Mouse (Mus musculus) adrenal gland, adult 2 months (tissue): ENCODE measurements around the gene Nubpl. TPM values are rescaled to one million over a fixed set of nuclear protein-coding genes. Genes with fewer than 3 reads are reported as not detected.
A peak's percentile ranks its signal among the peaks of the same experiment; 100 is the strongest.

Experiments
- DNase-seq: peaks from one replicate; pipeline ENCODE4 v3.0.0; 2021
- polyA plus RNA-seq: library from polyadenylated mRNA; depleted of rRNA; stranded (reverse); fragments of >200 nt; gene quantifications from 2 replicates; pipeline ENCODE4 v1.2.3, GENCODE M21; 2012
- total RNA-seq, 2 experiments: library from RNA; stranded (reverse); gene quantifications; 2 replicates each; pipeline ENCODE4 v1.2.3; 2021

Nubpl gene
- total and polyA plus RNA-seq, 3 experiments, result 4.8 to 10.5 (median 9.5) TPM

DNA sequence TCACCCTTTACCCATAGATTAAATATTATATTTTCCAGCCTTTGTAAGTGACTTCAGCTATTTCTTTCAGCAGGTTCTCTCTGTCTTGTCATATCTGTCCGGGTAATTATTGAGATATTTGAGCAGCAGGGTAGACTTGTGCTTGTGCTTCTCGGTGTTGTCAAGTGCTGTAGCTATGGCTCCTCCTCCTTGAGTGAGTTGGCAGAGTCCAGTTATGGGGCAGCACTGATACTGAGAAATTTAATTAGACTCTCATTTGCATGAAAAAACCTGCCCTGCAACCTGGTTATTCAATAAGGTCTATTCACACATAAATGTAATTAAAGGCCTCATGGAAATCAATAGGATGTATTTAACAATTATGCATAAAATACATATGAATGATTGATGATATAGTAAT is 145.2 kb downstream of the Nubpl start:
- no peak for DNase-seq

DNA sequence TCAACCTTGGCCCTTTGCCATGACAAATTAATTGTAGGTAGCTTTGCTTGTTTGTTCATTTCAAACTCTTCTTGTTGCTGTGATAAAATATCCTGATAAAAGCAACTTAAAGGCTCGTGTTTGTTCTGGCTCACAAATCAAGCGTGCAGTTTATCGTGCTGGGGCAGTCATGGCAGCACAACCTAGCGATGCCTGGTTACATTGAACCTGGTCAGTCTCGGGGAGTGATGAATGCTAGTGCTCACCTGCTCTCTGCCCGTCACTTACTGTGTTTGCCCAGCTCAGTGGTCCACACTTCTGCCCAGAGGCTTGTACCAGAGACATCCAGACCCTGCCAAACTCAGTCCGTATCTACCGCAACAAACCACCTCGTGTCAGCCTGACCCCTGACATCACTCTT is 149.9 kb downstream of the Nubpl start:
- DNase-seq, result no peak

DNA sequence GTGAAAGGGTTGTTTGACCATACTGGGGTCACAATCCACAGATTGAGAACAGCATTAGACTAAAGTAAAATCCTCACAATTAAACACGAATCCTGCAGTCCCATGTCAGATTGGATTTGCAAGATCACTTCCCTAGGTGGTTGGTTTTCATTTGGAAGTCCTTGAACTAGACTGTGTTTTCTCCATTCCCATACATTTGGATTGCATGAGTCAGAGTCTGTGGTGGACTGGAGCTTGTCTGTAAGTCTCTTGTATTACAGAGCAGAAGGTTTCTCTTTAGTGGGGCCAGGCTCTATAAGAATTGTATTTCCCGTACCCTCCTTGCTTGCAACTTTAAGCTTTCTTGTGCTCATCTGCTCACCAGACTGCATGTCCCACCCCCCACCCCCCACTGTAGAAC is 151.0 kb downstream of the Nubpl start:
- DNase-seq, result no peak

DNA sequence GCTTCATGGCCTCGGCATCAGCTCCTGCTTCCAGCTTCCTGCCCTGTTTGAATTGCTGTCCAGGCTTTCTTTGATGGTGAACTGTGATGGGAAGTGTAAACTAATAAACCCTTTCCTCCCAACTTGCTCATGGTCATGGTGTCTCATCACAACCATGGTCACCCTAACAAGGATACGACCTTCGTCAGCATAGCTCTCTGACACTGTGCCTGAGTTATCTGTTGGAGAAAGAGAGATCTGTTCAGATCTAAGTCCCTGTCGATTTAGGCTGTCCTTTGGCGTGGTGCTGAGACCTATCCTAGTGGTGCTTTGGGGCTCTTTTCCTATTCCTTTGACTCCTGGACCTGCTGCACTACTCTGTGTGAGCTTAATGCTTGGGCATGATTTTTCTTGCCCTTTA is 156.6 kb downstream of the Nubpl start:
- DNase-seq, result peak; percentile 29

DNA sequence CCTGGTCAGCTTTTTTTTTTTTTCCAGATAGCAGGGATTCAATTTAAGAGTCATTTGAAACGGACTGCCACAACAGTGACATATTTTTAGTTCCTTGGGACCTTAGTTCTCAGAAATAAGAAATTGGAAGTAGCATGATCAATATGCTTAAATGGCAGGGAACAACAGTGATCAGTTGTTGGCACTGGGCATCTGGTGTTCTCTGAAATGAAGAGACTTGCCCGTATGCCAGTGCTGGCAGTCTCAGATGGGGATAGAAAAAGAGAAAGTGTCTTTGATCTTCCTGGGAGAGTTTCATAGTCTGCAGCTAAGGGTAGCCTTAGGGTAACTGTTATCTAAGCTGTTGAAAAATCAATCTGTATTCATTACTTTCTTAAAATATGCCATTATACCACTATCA is 170.6 kb downstream of the Nubpl start:
- DNase-seq, result no peak

DNA sequence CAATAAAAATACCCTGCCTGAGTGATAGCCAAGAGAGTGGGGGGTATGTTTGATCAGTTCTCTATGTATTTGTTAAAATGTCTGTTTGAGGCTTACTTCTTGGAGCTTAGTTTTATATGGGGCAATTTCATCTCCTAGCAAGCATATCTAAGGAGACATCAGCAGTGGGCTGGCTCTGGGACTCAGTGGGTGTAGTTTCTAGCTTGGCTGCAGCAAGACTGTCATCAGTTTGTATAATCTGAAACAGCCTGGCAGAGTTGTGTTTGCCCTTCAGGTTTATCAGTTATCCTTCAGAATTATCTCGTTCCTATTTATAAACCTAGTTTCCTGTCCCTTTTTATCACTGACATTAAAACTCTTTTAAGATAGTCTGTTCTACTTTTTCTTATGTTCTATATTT is 175.3 kb downstream of the Nubpl start:
- DNase-seq, result peak; percentile 27

DNA sequence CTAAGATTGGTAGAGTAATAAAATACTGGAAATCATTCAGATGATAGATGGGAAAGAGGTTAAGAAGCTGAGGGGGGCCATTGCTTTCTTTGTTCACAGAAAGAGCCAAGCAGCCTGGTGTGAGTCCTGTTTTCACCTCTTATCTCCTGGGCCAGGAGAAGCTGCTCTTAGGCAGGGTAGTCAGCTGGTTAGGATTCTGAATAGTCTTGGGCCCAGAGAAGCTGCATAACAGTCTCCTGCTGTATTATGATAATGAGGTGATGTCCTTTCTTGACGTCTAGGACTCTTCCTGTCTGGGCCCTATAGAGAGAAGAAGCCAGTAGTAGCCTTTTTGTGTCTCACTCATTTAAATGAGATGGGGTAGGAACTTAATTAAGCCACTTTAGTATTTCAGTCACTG is 178.8 kb downstream of the Nubpl start:
- DNase-seq, result no peak

DNA sequence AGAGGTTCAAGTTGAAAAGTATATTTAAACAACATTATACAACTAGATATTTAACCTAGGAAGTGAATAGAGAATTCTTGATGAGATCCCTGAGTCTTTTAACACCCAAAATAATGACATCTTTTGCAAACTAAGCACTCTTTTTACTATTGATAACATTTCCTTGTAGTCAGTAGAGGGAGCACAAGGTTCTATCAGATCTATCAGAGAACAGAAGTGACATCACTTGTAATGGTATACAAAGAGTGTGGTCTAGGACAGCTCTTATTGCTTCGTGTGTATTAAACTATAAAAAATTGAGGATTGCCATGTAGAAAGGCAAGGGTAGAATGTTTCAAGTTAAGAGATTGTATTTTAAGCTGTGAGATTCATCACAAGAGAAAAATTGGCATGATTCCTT is 183.7 kb downstream of the Nubpl start:
- DNase-seq, result no peak

DNA sequence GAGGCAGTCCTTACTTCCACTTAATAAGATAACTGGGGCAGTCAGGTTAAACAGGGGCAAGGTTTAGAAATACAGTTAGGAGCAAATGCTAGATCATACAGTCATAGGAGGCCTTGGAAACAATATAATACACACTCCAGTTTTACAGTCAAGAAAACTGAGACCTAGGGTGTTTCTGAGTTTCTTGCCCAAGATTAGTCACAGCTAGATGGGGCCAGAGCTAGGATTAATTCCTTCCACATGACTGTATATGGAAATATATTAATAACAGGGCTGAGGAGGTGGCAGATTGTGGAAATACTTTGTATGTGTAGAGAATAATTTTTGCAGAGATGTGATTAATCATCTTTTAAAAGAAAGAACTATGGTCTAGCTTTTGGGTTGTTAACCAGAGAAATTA is 186.9 kb downstream of the Nubpl start:
- DNase-seq, result no peak

DNA sequence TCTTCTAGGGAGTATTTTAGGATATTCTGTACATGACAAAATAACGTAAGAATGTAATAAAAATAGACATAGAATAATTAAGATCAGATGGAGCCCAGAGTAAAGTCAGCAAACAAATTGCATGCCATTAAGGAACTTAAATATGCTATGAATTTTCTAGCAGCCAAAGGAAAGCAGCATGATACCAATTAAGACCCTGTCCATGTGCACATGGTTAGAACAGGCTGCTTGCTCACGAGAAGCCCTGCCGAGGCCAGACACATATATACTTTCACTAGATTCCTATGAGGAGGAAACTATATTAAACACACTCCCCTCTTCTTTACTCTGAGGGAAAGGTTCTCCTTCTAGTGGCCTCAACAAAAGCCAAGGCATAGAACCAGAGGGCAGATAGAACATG is 189.3 kb downstream of the Nubpl start:
- DNase-seq, result no peak

DNA sequence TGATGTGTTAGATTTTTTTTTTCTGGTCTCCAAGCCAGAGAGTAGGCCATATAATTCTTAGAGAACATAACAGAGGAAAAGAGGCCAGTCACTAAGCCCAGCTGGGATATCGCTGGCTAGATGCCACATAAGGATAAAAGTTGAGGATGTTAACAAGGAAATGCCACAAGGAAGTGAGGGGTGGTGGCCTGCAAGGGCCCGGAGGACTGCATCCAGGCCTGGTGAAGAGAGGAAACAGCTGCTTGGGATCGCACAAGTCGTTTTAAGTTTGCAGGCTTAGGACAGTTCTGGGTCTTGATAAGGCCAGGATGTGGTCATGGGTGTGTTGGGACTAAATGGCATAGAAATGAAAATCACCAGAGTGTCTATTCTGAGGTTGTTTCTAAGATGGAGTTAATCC is 191.0 kb downstream of the Nubpl start:
- peak; percentile 39 for DNase-seq

DNA sequence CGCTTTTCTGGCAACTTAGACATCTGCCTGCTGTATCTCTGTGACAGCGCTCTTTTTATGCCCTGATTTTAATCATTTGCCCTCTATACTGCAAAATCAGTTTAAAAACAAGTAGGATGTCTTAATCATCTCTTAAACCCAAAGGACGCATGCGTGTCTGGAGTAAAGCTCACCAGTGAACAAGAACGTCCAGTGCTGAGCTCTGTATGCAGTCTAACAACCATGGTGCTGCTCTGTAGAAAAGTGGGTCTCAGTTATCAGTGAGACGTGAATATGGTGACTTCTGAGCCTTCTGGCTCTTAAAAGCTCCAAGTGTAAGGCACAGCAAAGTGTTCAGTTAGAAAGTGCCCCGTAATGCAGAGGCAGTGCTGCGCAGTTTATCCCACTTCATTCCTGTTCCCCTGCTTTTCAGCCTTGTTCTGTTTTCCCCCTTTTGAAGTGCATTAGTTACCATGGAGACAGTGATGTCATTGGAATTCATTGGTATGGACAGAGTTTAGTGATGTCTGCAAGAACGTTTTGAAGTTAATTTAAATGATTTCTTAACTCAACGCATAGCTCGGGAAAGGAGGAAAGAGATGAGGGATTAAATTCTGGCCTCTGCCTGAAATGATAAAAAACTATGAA is 191.5 kb downstream of the Nubpl start:
- DNase-seq, result no peak

DNA sequence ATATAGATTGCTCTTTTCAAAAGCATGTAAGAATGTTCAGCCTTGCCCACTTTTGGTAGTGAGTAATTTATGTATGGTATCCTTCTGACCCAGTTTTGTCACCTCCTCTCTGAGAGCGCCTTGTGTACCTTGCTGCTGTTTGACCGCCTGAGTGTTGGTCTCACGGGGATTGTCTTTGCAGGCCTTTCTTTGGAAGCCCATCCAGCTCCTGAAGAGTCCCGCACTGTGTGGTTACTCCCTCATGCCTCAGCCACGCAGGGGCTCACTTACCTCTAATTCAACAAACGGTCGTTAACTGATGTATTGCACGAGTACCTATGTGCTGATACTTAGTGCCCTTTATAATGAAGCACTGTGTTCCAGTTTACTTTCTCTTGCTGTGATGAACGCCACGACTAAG is 192.1 kb downstream of the Nubpl start:
- no peak for DNase-seq

DNA sequence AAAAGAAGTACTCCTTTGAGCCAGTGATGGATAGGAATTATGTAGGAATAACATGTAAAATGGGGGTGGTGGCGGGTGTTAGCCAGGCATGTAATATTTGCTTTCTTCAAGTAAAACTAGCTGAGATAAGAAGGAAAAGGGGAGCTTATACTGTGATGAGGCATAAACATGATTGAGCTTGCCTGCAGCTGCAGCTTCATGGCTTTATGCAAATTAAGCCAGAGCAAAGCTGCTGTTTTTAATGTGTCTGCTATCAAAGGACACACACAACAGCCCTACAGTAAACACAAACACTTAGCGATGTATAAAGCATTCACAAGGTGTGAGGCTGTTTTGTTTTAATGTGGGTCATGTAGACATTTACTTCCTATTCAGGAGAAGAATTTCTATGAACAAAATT is 196.4 kb downstream of the Nubpl start:
- DNase-seq, result no peak

DNA sequence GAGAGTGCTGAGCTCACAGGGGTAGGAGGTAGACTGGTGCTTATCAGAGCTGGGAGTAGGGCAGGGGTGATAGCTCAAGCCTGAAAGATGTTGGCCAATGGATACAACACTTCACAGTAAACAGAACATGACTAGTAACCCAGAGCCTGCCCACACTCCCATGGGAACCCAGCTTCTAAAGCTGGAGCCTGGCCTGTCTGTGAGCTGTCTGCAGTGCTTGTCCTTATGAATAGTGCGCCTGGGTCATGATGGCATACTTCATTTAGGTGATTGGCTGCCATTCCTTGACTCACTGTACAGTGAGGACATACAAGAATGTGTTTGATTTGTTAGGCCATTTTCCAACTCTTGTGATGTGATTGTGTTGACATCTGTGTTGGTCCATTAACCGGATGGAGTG is 200.5 kb downstream of the Nubpl start:
- DNase-seq, result no peak

DNA sequence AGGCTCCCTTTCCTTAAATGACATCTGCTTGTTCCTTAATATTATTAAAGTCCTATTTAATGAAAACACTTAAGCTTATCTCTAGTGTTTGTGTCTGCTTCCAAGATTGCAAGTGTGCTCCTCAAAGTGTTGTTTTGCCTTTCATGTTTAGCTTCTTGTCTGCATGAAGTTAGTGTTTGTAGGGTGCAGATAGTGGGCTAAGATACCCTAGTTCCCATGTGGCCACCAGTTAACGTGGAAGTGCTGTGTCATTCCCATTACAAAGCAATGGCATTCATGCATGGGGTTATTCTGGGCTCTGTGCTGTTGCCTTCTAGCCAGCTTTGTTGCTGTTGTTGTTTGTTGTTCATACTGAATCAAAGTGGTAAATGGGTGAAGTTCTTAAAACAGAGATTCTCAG is 201.1 kb downstream of the Nubpl start:
- DNase-seq, result no peak

DNA sequence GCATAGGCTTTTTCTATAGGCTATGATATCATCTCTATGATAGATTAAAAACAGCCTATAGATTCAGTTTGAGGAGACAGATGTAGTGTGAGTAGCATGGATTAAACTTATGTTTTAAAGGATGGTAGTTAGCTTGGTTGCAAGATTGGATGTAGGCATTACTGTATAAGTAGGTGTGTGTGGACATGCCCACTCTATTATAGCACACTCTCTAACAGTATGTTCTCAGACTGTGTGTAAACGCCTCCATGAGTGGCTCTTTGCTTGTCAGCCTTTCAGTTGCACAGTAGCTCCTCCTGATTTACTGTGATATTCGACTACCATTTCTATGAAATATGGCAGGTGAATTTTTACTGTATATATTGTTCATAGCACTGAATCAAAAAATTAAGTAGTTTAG is 205.4 kb downstream of the Nubpl start:
- no peak for DNase-seq

DNA sequence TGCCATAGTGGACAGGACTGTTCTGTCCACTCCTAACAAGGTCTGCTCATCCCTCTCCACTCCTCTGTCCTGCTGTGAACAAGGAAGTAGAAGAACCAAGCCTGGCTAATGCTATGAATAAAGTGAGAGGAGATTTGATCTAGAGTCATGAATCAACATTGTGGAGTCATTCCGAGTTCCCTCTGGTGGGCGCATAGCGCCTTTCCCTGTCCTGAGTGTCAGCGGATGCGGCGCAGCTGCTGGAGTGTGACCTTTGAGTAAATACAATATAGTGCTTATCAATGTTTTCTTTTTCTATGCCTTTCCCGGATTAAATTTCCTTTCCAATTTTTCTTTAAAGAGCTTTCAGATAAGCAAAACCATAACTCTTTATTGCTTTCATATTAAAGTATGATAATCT is 208.8 kb downstream of the Nubpl start:
- no peak for DNase-seq

DNA sequence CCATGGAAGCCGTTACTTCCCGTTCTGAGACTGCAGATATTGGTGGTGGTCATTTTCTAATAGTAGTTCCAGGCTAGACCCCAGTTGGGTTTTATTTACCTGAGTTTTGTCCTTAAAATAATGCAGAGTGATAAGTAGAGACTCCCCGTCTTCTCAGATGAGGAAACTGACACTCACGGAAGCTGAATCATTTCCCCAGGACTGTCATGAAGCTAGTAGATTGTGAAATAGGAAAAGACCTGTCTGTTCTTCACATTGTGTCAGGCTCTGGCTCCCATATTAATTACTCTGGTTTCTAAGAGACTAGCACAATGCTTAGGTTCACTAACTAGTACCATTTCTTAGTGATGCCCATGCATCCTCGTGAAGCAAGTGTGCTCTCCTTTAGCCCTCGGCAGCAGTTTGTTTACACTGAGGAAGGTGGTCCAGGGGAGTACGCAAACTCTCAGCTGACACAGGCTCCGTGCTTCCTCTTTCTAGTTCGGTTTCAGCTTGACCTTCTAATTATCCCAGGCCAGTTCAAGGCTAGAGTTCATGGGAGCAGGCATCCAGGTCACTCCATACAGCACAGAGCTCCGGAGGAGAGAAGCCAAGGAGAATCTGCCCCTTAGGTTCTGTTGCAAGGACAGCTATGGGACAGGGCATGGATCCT is 209.9 kb downstream of the Nubpl start:
- DNase-seq, result no peak

DNA sequence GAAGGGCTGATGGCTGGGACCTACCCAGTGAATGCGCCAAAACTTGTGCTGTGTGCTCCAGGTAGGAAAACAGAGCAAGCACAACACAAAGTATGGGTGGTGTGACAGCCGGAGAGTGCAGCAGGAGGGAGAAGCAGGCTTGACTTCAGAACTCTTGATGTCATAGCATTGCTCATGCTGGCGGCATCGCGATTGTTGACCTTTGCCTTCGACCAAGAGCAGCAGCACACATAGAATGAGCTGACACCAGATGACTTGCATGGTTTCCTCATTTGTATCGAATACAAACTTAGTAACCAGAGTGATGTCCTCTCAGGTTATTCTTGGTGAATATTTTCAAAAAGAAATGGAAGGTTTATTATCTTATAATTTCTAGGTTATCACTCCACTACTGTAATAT is 211.1 kb downstream of the Nubpl start:
- DNase-seq, result no peak

DNA sequence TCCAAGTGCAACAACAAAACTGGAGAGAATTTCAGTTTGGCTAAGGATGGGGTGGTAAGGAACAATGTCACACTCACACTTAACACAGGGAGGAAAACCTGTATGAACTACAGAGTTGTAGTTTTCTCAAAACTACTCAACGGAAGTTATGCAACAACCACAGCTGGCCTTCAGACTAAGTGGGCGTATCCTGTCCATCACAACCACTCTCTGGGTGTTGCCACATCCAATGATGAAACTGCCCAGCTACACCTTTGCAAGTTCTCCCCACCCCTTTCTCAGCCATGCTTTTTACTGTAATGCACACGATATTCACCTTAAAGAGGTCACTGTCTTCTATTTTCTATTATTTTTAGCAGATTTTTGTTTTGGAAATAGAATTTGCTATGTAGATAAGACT is 217.3 kb downstream of the Nubpl start:
- DNase-seq, result no peak

DNA sequence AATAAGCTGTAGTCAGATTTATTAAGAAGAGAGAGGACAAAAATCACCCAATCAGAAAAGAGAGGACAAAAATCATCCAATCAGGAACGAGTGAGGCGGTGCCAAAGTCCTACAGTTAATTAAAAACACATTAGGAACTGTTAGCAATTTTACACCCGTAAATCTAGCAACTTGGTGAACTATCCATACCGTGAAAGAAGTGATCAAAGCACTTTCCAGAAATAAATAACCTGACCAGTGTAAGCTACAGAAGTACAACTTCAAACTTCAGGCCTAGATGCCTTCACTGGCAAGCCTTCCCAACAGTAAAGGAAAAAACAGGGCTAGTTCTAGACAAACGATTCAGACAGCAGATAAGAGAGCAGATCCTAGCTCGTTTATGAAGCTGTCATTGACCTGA is 220.1 kb downstream of the Nubpl start:
- no peak for DNase-seq

DNA sequence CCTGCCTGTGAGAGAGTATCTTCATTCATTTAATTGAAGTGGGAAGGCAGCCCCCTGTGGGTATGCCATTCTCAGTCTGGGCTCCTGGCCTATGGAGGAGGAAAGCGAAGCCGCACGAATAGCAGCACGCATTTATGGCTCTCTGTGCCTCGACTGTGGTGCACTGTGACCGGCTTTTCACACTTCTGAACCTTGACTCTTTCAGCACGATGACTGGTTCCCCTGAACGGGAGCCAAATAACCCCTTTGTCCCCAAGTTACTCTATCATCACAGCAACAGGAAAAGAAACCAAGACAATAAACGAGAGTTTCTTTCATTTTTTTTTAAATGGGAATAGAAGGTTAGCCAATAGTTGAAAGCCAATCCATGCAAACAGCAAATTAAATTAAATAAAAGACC is 220.9 kb downstream of the Nubpl start:
- DNase-seq, result no peak

DNA sequence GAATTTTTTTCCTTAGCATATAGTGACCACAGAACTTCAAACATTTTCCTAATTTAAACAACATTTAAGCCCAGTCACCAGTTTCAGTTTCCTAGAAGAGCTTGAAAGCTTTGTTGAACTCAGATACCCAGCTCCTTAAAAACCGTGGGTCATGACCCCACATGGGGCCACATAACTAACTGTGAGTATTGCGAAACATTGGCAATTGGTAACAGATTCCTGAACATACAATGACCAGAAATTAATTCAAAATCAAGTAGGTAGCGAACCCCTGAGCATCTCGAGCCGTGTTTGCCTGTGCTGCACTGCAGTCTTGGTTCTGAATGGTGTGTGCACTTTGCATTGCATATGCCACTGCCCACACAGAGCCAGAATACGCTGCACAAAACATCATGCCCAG is 221.6 kb downstream of the Nubpl start:
- no peak for DNase-seq

DNA sequence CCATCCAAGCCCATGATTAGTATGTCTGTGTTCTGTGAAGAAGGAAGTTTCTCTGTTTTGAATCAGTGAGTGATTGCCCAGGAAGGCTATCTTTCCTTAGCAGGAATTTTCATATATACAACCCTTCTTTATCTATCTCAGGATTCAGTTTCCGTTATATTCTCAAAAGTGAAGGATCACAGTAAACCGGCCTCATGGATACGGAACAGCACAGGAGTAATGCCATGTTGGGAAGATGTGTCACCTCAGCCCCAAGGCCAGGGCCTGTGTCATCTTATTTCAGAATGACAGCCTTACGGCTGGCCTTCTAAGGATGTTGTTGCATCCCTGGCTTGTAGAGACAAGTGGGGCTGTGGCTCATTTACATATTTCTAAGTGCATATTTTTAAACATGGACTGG is 231.0 kb downstream of the Nubpl start:
- DNase-seq, result peak; percentile 47
